Mouse (Mus musculus) CH12.LX (cell line): Measurements from ENCODE around the gene Amz2.

Experiments
- BHLHE40 ChIP-seq: IDR thresholded peaks from 2 replicates; pipeline ENCODE4 v1.6.1; 2011; ENCODE audit warnings: mild to moderate bottlenecking, low read depth, low read length, improper control_type of control experiment
- CTCF ChIP-seq, 2 experiments: IDR thresholded peaks in 1 of 2; conservative IDR thresholded peaks in 1 of 2; 2 replicates each; pipeline ENCODE4 v1.5.1; 2011 to 2012; ENCODE audit warnings: low read depth in 2 of 2, low read length in 2 of 2, improper control_type of control experiment in 1 of 2, inconsistent platforms in 1 of 2, mild to moderate bottlenecking in 1 of 2, moderate library complexity in 1 of 2
- ELF1 ChIP-seq: IDR thresholded peaks from 2 replicates; pipeline ENCODE4 v1.6.1; 2014; ENCODE audit warnings: low read depth, mild to moderate bottlenecking, inconsistent platforms, low read length, improper control_type of control experiment
- EP300 ChIP-seq: IDR thresholded peaks from 2 replicates; pipeline ENCODE4 v1.6.1; 2011; ENCODE audit warnings: low read length, improper control_type of control experiment
- GABPA ChIP-seq: IDR thresholded peaks from 2 replicates; pipeline ENCODE4 v1.6.1; 2012; ENCODE audit warnings: low read depth, low read length, improper control_type of control experiment, inconsistent platforms; ENCODE audit not compliant: insufficient replicate concordance
- MAFK ChIP-seq: IDR thresholded peaks from 2 replicates; pipeline ENCODE4 v1.6.1; 2011; ENCODE audit warnings: low read length, improper control_type of control experiment; ENCODE audit not compliant: insufficient replicate concordance
- MAX ChIP-seq: IDR thresholded peaks from 2 replicates; pipeline ENCODE4 v1.6.1; 2011; ENCODE audit warnings: low read length, improper control_type of control experiment
- MYC ChIP-seq: IDR thresholded peaks from 2 replicates; pipeline ENCODE4 v1.6.1; 2011; ENCODE audit warnings: low read depth, mild to moderate bottlenecking, improper control_type of control experiment, low read length
- POLR2A ChIP-seq: IDR thresholded peaks from 2 replicates; pipeline ENCODE4 v1.6.1; 2011; ENCODE audit warnings: low read depth, mild to moderate bottlenecking, improper control_type of control experiment, low read length
- RAD21 ChIP-seq: IDR thresholded peaks from 2 replicates; pipeline ENCODE4 v1.6.1; 2011; ENCODE audit warnings: low read depth, mild to moderate bottlenecking, low read length, improper control_type of control experiment, moderate library complexity
- ZKSCAN1 ChIP-seq: IDR thresholded peaks from 2 replicates; pipeline ENCODE4 v1.6.1; 2012; ENCODE audit warnings: low read depth, inconsistent platforms, low read length, improper control_type of control experiment, borderline replicate concordance
- ZMIZ1 ChIP-seq: IDR thresholded peaks from 2 replicates; pipeline ENCODE4 v1.6.1; 2012; ENCODE audit warnings: low read depth, mild to moderate bottlenecking, inconsistent platforms, low read length, improper control_type of control experiment

DNA sequence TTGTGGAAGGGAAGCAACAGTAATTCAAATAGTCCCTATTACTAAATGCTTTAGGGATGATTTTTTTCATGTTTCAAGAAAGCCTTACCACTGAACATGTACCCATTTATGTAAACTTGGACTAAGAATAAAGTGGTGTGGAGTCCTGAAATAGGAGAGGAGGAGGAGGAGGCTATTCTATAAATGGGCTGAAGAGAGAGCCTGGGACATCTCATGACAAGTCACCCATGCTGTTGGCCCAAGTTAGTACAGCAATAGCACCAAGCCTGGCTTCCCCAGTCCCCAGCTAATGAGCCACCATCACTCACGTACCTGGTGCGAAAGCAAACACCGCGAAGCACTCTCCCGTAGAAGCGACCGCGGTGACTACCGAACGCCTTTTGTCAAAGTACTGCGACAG lies 32.4 kb downstream of the Amz2 start:
- TF ChIP-seq CTCF (conservative IDR thresholded peaks at IDR 0.05 in 1 of 2, IDR thresholded peaks at IDR 0.05 in 1 of 2; ENCODE audit: low read depth in 2 of 2, low read length in 2 of 2): no peak
- TF ChIP-seq MAFK: no peak
- TF ChIP-seq ZKSCAN1: no peak
- TF ChIP-seq ZMIZ1: no peak
- TF ChIP-seq MYC: no peak
- TF ChIP-seq POLR2A: no peak
- no peak for TF ChIP-seq MAX
- TF ChIP-seq RAD21: no peak
- no peak for TF ChIP-seq GABPA
- TF ChIP-seq ELF1: no peak
- TF ChIP-seq EP300: no peak
- TF ChIP-seq BHLHE40: no peak
